Mouse (Mus musculus) gastrocnemius, postnatal 4 days (tissue): ENCODE data around the gene Sh3d21. TPM values are rescaled to one million over a fixed set of nuclear protein-coding genes. Genes with fewer than 3 reads are reported as not detected.

Experiments
- DNase-seq, 2 experiments: peaks; one replicate each; pipeline ENCODE4 v3.0.0; 2021 to 2022; ENCODE audit warnings: low spot score in 2 of 2, mixed read lengths in 2 of 2
- total RNA-seq, 2 experiments: library from RNA; stranded (reverse); gene quantifications; 2 replicates each; pipeline ENCODE4 v1.2.3; 2021

Gene Sh3d21
- total RNA-seq, 2 experiments from 2014 or later: 2.9 TPM

GRCm38 (mm10) chr4:126147533-126148160, 15.6 kb downstream of the Sh3d21 start, which contains the start of gene Eva1b:
Gene Eva1b (plus strand): TSS chr4:126147744.
- peak; percentile 66 to 82 for DNase-seq

DNA sequence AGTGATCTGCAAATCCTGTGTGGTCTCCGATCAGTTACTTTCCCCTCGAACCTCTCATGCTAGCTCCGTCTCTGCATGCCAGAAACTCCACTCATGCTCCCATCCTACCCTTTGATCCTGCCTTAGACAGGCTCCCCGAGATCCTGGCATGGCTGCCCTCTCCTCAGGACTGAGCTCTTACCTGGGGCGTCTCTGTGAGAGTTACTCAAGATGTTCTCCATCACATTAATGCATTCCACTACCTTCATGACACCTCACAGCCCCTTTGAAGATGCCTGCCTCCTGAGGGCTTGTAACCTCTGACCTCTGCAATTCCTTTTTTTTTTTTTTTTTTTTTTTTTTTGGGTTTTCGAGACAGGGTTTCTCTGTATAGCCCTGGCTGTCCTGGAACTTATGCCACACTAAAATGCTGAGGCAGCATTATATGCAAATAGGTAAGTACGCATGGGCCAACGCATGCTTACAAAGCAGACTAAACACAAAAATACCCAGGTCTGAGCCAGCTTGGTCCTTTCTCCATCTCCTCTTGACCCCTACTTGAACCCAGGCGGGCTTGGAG, 16.2 kb downstream of the Sh3d21 start:
- DNase-seq: no peak

- DNase-seq: no peak
Observed at GRCm38 (mm10) chr4:126145396-126145795, 17.9 kb downstream of the Sh3d21 start.

GRCm38 (mm10) chr4:126141021-126141420, 22.3 kb downstream of the Sh3d21 start:
- DNase-seq: no peak

GRCm38 (mm10) chr4:126137773-126138172, 25.5 kb downstream of the Sh3d21 start:
- DNase-seq: no peak

GRCm38 (mm10) chr4:126134639-126135038, 28.7 kb downstream of the Sh3d21 start:
- no peak for DNase-seq

GRCm38 (mm10) chr4:126134236-126134635, 29.1 kb downstream of the Sh3d21 start:
- no peak for DNase-seq

DNA sequence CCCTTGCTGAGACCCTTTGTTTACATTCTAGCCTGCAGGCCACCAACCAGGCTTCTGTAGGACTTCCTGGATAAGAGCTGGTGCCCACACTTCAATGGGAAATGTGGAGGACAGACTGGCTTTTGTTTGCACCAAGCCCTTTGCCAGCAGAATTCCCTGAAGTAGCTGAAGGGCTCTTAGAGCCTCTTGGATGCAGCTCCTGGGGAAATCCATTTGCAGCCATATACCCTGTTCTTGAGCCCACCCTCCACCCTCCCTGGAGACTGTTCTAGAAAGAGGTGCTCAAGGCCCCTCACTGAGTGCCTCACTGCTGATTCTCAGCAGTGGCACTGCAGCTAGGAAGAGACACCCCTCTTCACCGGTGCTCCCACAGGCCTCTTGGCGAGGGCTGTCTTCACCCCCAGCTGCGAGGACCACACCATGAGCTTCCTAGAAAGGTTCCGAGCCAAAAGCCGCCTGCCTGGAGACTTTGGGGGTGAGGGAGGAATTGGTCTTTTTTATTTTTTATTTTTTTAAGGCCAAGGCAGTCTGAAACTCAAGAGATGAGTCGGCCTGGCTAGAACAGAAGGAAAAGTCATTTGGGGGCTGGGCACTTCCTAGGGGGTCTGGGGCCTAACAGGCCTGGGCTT, 30.5 kb downstream of the Sh3d21 start:
- no peak for DNase-seq

DNA sequence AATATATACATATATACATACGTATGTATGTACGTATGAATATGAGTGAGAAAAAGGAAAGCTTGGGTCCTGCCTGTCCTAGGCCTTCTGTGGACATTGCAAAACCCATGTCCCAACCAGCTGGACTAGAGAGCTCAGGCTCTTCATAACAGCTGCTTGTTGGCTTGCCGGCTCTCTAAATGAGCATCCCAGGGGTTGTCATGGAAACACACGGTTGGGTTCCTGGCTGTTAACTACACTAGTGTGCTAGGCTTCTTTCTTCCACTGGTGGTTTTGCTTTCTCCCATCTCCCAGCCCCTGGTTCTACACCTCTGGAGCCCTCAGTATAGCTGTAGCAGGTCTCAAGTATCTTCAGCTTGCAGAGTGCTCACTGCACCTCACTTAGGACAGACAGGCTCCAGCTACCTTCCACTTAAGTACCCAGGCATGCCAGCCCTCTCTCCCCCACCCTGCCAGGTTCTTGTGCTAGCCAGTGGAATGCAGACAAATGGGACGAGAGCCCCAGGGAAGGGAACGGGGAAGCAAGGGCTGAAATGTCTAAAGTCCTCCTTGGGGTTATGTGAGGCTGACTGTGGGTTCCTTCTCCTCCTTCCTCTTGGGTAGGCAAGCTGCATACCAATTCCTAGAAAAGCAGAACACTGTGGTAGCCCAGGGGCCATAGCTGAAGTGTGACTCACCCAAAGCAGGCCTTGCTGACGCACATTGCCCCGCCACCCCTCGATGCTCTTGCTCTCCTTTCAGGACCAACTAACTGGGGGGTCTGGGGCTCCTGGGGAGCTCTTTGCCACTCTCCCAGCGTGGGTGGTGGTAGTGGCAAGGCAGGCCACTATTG, 31.8 kb downstream of the Sh3d21 start:
- peak in 1 of 2 experiments; percentile 60 for DNase-seq

DNA sequence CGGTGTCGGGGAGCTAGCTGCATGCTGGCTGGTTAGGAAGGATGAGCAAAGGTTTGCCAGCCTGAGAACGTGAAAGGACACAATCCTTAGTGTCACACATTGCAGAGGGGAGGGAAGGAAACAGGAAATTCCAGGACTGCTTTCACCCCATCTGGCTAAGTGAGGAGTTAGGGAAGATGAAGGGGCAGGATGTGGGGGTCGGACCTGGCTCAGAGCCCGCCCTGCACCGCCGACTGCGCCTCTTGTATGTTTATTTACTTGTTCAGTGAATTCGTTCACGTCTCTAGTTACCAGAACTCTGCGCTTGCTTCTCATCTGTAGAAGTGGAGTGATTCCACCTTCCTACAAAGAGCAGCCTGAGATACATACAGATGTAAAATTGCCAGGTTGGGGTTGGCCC, 32.8 kb downstream of the Sh3d21 start:
- DNase-seq: no peak

DNA sequence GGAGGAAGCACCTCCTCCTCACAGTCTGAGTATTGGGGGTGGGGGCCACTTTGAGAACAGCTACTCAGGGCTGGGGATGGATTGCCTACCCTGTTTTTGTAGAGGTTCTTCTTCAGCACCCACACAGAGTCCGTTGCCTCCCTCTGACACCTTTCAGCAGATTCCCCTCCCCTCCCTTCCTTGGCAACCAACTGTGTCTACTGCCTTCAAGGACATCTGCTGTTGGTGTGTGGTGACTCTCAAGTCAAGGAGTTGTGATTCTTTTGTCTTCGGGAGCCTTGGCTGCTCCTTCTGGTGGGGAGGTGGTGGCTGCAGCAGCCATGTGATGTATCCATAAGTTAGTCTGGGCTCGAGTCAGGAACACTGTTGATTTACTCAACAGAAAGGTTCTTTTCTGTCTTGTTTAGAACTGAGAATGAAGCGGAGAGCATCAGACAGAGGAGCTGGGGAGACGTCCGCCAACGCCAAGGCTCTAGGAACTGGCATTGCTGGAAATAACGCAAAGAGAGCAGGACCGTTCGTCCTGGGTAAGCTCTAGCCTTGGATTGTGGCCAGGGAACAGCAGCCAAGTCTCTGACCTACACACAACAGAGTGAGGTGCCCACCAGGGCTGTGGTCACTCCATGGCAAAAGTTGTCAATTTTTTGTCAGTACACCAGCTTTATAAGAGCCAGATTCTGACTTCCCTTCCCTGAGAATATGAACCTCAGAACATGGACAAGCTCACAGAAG, 39.8 kb downstream of the Sh3d21 start:
- DNase-seq: no peak

DNA sequence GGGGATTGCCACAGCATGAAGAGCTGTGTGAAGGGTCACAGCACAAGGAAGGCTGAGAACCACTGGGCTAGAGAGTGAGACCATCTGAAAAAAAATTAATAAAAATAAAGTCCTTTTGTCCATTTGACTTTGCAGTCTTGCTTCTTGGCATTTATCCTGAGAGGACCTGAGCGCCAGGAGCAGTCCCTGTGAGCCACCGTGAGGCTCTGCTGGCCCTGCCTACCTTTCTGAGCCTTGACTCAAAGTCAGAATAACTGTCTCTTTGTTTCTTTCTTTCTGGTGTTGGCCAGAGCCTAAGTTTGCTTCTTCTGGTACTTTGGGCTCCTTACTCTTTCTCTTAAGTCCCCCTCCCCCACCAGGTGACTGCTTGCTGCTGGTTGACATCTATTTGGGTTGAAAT, 42.8 kb downstream of the Sh3d21 start:
- DNase-seq: no peak

DNA sequence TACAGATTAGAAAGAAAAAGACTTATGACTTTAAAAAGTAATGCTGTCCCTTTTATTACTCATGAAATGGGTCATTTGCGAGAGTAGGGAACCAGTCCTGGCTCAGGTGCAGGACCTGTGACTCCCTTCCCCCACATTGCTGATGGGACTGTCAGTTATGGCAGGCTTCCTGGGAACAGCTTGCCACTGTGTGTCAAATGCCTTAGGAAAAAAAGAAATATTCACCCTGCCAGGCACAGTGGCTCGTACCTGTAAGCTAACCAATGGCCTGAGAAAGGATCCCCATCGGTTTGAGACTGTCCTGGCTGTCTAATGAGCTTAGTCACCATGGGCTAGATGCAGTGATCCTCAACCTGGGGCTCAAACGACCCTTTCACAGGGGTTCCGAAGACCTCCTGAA, 43.2 kb downstream of the Sh3d21 start:
- DNase-seq: no peak

- DNase-seq: no peak
Observed at GRCm38 (mm10) chr4:126119051-126119450, 44.2 kb downstream of the Sh3d21 start.

GRCm38 (mm10) chr4:126118651-126119050, 44.6 kb downstream of the Sh3d21 start:
- no peak for DNase-seq

- no peak for DNase-seq
Observed at GRCm38 (mm10) chr4:126117116-126117515, 46.2 kb downstream of the Sh3d21 start.

- DNase-seq: no peak
Observed at GRCm38 (mm10) chr4:126115871-126116521, 47.3 kb downstream of the Sh3d21 start.

GRCm38 (mm10) chr4:126115411-126115810, 47.9 kb downstream of the Sh3d21 start:
- no peak for DNase-seq

DNA sequence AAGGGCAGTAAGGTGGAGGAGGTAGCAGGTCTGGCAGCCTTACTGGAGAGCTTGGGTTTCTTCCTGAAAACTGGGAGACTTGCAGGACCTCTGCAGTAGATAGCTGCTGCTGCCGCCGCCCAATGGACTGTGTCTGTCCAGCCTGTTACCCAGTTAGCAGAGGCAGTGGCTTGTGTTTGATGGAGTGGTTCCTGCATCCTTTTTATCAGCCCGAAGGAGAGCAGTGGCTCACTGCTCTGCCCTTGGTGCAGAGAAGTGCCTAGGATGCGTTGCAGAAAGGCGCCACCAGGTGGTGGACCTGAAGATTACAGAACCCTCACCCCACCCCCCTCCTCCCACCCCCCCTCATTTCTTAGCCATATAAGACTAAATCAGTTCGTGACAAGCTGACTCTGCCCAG, 49.3 kb downstream of the Sh3d21 start:
- peak; percentile 55 to 71 for DNase-seq

DNA sequence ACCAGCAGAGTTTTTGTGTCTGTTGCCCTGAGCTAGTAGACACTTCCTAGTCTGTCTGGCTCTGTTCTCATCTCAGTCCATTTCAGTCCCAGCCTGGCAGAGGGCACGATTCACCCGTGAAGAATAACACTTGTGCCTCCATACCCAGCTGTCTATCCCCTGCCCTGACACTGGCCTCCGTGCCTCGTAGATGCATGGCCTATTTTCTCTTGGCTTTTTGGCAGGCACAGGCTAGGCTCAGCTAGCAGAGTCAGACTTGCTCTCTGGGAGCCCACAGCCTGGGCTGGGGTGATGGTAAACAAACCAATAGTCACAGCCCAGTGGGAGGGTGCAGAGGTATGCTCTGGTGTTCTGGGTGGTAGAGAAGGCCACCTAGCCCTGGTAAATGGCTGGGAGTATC, 50.0 kb downstream of the Sh3d21 start:
- no peak for DNase-seq

- no peak for DNase-seq
Observed at GRCm38 (mm10) chr4:126111153-126111549, 52.1 kb downstream of the Sh3d21 start.
